Mouse (Mus musculus) layer of hippocampus, adult 6 months (tissue): ENCODE results near the gene Nr2c2. TPM values are rescaled to one million over a fixed set of nuclear protein-coding genes. Genes with fewer than 3 reads are reported as not detected.

Experiments
- long read RNA-seq, 2 experiments: library from polyadenylated mRNA; unstranded; transcript quantifications; one replicate each; pipeline ENCODE4 v2.0.0; 2019 to 2020
- polyA plus RNA-seq: library from polyadenylated mRNA; unstranded; fragments of <200 nt; fragmentation: Nextera tagmentation; gene quantifications from 2 replicates; pipeline ENCODE4 v1.2.3, GENCODE M21; 2021

Gene Nr2c2
- 7.4 and 8.4 TPM in 2 replicates for polyA plus RNA-seq
- long read RNA-seq, experiment 1, partial matches to known transcripts = 14 of 37 reads
- long read RNA-seq, experiment 1, other reads (novel, unspliced or antisense) = 23 of 37 reads
- long read RNA-seq, experiment 2, partial matches to known transcripts = 97 of 110 reads
- long read RNA-seq, experiment 2, other reads (novel, unspliced or antisense) = 12 of 110 reads

DNA sequence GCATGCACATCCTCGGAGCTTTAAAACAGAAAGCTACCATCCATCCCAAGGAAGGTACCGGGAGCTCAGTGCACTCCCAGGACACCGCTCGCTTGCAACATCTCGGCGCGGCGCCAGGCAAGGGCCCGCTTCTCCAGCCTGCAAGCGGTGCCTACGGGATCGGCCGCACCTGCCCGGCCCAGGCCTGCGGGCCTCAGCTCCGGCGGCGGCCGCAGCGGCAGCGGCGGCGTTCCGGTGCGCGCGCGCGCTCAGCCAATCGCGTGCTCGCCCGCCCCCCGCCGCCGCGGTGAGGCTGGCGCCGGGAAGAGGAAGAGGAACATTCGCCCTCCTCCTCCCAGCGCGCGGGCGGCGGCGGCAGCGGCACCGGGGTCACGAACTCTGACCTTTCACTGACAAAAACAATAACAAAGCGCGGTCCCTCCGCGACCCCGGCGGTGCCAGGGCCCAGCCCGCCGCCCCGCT lies at the start of gene Nr2c2:
Gene Nr2c2, plus strand, starts transcription at position 261 of the 462 bp plus-strand sequence.

DNA sequence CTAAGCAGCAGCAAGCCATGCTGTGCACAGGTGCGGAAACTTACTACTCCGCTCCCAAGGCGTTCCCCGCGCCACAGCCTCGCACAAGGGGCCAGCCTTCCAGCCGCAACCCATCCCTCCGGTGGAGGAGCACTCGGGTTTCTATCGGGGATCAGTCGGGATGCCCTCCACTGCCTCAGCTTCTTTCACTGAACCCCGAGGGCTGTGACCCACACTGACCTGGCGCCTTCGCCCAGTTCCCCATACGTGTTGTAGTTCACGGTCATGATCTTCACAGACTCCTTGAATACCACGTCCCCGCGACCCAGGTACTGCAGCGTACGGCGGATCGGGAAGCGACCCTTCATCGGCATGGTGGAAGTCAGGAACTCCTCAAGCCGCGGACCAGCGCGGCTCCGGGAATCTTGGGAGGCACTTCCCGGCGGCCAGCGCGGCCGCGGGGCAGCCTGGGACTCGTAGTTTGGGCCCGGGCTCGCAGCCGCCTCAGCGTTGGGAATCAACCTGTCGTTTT lies 92.5 kb downstream of the Nr2c2 start, which contains the start of gene Mrps25:
Gene Mrps25, minus strand, starts transcription at position 413 of the 511 bp plus-strand sequence.

DNA sequence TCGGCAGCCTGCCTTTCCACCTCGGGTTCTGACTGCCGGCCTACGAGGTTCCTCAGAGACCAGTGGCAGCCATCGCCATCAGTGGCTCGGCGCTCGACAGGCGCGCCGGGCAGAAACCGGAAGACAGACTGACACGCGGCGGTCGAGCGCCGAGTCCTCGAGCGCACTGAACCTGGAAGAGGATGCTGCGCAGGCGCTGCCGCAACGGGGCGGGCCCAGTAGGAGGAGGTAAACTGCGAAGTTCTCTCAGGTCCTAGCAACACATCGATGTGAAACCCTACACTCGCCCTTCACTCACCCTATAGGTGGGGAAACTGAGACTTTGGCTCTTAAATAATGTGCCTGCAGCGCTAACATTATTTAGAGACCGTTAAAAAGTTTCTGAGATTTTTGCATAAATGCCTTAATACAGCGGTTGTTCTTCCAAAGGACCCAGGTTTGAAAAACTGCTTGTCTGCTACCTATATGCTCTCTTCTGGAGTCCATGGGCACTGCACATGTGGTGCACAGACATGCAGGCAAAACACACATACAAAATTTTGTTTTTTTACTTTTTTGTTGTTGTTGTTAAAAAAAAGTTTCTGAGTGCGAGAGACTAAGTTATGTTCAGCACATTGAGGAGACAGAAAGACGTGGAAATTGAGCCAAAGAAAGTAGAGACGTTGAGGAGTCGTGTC lies 123.7 kb downstream of the Nr2c2 start, which contains the start of gene Rbsn:
Gene Rbsn, minus strand, starts transcription at position 153 of the 677 bp plus-strand sequence.

Other genes with a start within 250 kb of the Nr2c2 start
- 25.7 and 29.0 TPM in 2 replicates for gene Ccdc174, start 213.3 kb upstream of the Nr2c2 start, polyA plus RNA-seq
- 0.16 TPM in 2 replicates for gene 4930590J08Rik, start 188.6 kb upstream of the Nr2c2 start, polyA plus RNA-seq
- gene Fgd5, start 112.5 kb upstream of the Nr2c2 start, polyA plus RNA-seq = 0.94 and 0.99 TPM in 2 replicates
- 122 and 126 TPM in 2 replicates for gene Mrps25, start 92.6 kb downstream of the Nr2c2 start, polyA plus RNA-seq
- gene Rbsn, start 123.5 kb downstream of the Nr2c2 start, polyA plus RNA-seq = 26.9 and 30.2 TPM in 2 replicates
- gene Trh, start 153.3 kb downstream of the Nr2c2 start, polyA plus RNA-seq = 3.3 and 6.7 TPM in 2 replicates